Comparison of ENCODE assay signal across 38 mouse cellular contexts in genomic region chr3:30722461-30722860, GRCm38 (mm10). TPM values are rescaled to one million over a fixed set of nuclear protein-coding genes. Genes with fewer than 3 reads are reported as not detected.
A peak's percentile ranks its signal among the peaks of the same experiment; 100 is the strongest.
DNase-seq lines count a peak whose midpoint lies in the region; ATAC-seq and TF ChIP-seq lines count a peak whose summit lies in the region.
"Had no signal": no experiment of that assay in that cellular context is flagged by ENCODE, and none has a peak within 500 bp of the region (broad histone marks: within the 10 kb centered on the region; RNA-seq: fewer than 3 reads in every experiment).

No protein-coding gene starts in this region.

- H3K27ac ChIP-seq in kidney, postnatal 0 days, result no peak overlapping the region
- H3K27ac ChIP-seq in kidney, embryonic 15.5 days, result no peak overlapping the region
- H3K27ac ChIP-seq in gastrocnemius, adult 2 months, result no peak overlapping the region
- H3K27ac ChIP-seq: forebrain, embryonic 12.5 days; heart, embryonic 10.5 days; heart, embryonic 15.5 days; hindbrain, embryonic 13.5 days; limb, embryonic 10.5 days; limb, embryonic 15.5 days; macrophage; midbrain, embryonic 13.5 days; neural tube, embryonic 13.5 days had no signal

- H3K9me3 ChIP-seq in kidney, postnatal 0 days (replicated peaks; ENCODE audit: low read length), result no peaks in the 10 kb centered on the region
- no peaks in the 10 kb centered on the region for H3K9me3 ChIP-seq in kidney, embryonic 15.5 days (replicated peaks)
- H3K9me3 ChIP-seq in E14TG2a.4 (ENCODE audit: low read length), result no peaks in the 10 kb centered on the region
- H3K9me3 ChIP-seq: forebrain, embryonic 12.5 days; heart, embryonic 10.5 days; heart, embryonic 15.5 days; hindbrain, embryonic 13.5 days; limb, embryonic 10.5 days; limb, embryonic 15.5 days; midbrain, embryonic 13.5 days; neural tube, embryonic 13.5 days had no signal

- 0 out of 2 replicates have a peak, but pooled peaks have one; percentile 22 for TF ChIP-seq CTCF in kidney, postnatal 0 days (IDR thresholded peaks at IDR 0.05; ENCODE audit: low read depth)
- TF ChIP-seq CTCF in E14TG2a.4 (conservative IDR thresholded peaks at IDR 0.05; ENCODE audit: low read length), result 0 out of 2 replicates have a peak, but pooled peaks have one; percentile 17
- no peak for TF ChIP-seq CTCF in gastrocnemius, adult 2 months (IDR thresholded peaks at IDR 0.05)

- intact Hi-C loops in left cerebral cortex, postnatal 14 days (cut with DNase I), result no loop called here
- intact Hi-C loops in gastrocnemius, adult 2 months (cut with DNase I), result loop anchor here (5.0 kb wide), 1 partner anchor 70 kb away; the partner anchor contains the start of gene Sec62

- no peak for DNase-seq in kidney, postnatal 0 days (ENCODE audit: low spot score)
- DNase-seq in 416B (ENCODE audit: low read depth) (peak; percentile 23), R1 (ENCODE audit: low read depth, low spot score) (peak; percentile 55)
- DNase-seq in left cerebral cortex, postnatal 14 days (ENCODE audit: low spot score in 2 of 2), result no peak
- no peak for DNase-seq in gastrocnemius, adult 2 months
- DNase-seq: adrenal gland, postnatal 10 days; B cell, adult 2 months; cerebellum, adult 18-20 months; cerebellum, postnatal 10 days; forebrain, postnatal 0 days; kidney, adult 11 months; kidney, postnatal 36 days; layer of hippocampus, postnatal 36 days had no signal

- WGBS in kidney, postnatal 0 days, result 75% methylated on average over 2 of the region's 2 CpGs
- 87% methylated on average over 2 of the region's 2 CpGs for WGBS in kidney, embryonic 15.5 days

- no peak overlapping the region for H3K4me2 ChIP-seq in kidney, postnatal 0 days (ENCODE audit: low read length)
- H3K4me2 ChIP-seq in kidney, embryonic 15.5 days, result no peak overlapping the region
- H3K4me2 ChIP-seq: forebrain, embryonic 12.5 days; heart, embryonic 15.5 days; hindbrain, embryonic 13.5 days; limb, embryonic 15.5 days; midbrain, embryonic 13.5 days; neural tube, embryonic 13.5 days had no signal

- H3K36me3 ChIP-seq in kidney, postnatal 0 days (ENCODE audit: insufficient read depth, low read length), result no peaks in the 10 kb centered on the region
- H3K36me3 ChIP-seq in kidney, embryonic 15.5 days, result no peaks in the 10 kb centered on the region
- no peaks in the 10 kb centered on the region for H3K36me3 ChIP-seq in E14TG2a.4 (ENCODE audit: insufficient read depth, low read length)
- H3K36me3 ChIP-seq: forebrain, embryonic 12.5 days; heart, embryonic 10.5 days; heart, embryonic 15.5 days; hindbrain, embryonic 13.5 days; limb, embryonic 10.5 days; limb, embryonic 15.5 days; midbrain, embryonic 13.5 days; neural tube, embryonic 13.5 days had no signal

- no peak overlapping the region for H3K9ac ChIP-seq in kidney, postnatal 0 days (ENCODE audit: low read depth, low read length)
- H3K9ac ChIP-seq in kidney, embryonic 15.5 days, result no peak overlapping the region
- H3K9ac ChIP-seq: forebrain, embryonic 12.5 days; forebrain, postnatal 0 days; heart, embryonic 15.5 days; hindbrain, embryonic 13.5 days; limb, embryonic 15.5 days; midbrain, embryonic 13.5 days; neural tube, embryonic 13.5 days had no signal

- no peaks in the 10 kb centered on the region for H3K4me1 ChIP-seq in kidney, postnatal 0 days (replicated peaks; ENCODE audit: insufficient read depth, low read length)
- 0 out of 2 replicates have a peak, but pooled peaks cover 4% of the 10 kb centered on the region for H3K4me1 ChIP-seq in kidney, embryonic 15.5 days
- H3K4me1 ChIP-seq in E14TG2a.4 (replicated peaks; ENCODE audit: low read depth, low read length), result peaks cover 37% of the 10 kb centered on the region
- H3K4me1 ChIP-seq: forebrain, embryonic 12.5 days; limb, embryonic 10.5 days; limb, embryonic 15.5 days; midbrain, embryonic 13.5 days had no signal

- no peak overlapping the region for H3K4me3 ChIP-seq in kidney, postnatal 0 days (replicated peaks; ENCODE audit: low read depth, low read length)
- no peak overlapping the region for H3K4me3 ChIP-seq in kidney, embryonic 15.5 days (replicated peaks)
- no peak overlapping the region for H3K4me3 ChIP-seq in E14TG2a.4 (replicated peaks; ENCODE audit: low read length)
- no peak overlapping the region for H3K4me3 ChIP-seq in gastrocnemius, adult 2 months
- H3K4me3 ChIP-seq: erythroblast, embryonic 14.5 days; forebrain, embryonic 12.5 days; heart, embryonic 10.5 days; heart, embryonic 15.5 days; hindbrain, embryonic 13.5 days; limb, embryonic 10.5 days; limb, embryonic 15.5 days; midbrain, embryonic 13.5 days; neural tube, embryonic 13.5 days had no signal

- ATAC-seq in kidney, postnatal 0 days (replicated peaks; ENCODE audit: low FRiP score, low read depth), result no peak
- no peak for ATAC-seq in kidney, embryonic 15.5 days (replicated peaks; ENCODE audit: low FRiP score)
- ATAC-seq: forebrain, postnatal 0 days; midbrain, embryonic 13.5 days had no signal

- no peaks in the 10 kb centered on the region for H3K27me3 ChIP-seq in kidney, postnatal 0 days (ENCODE audit: insufficient read depth, low read length)
- H3K27me3 ChIP-seq in kidney, embryonic 15.5 days, result no peaks in the 10 kb centered on the region
- no peaks in the 10 kb centered on the region for H3K27me3 ChIP-seq in E14TG2a.4 (ENCODE audit: insufficient read depth, low read length)
- H3K27me3 ChIP-seq: forebrain, embryonic 12.5 days; heart, embryonic 15.5 days; hindbrain, embryonic 13.5 days; limb, embryonic 15.5 days; midbrain, embryonic 13.5 days; neural tube, embryonic 13.5 days had no signal

RNA-seq across cellular contexts. Expression of gene Lrrc31, which starts 22.8 kb away (rescaled TPM):
- polyA plus RNA-seq in kidney, postnatal 0 days (2015; fragmentation: Nextera tagmentation; extraction: Ambion mirVana), result 0.78 and 1.0 TPM in 2 replicates
- 0.08 and 0.18 TPM in 2 replicates for polyA plus RNA-seq in kidney, embryonic 15.5 days (2015; fragmentation: Nextera tagmentation; extraction: Ambion mirVana)
- not detected for total RNA-seq in left cerebral cortex, postnatal 14 days (2021)
- total RNA-seq in gastrocnemius, adult 2 months (2021), result not detected
- total RNA-seq: adrenal gland, postnatal 10 days; forebrain, postnatal 0 days; gastrocnemius, postnatal 10 days; granulocyte monocyte progenitor cell, adult 5-6 weeks; layer of hippocampus, postnatal 36 days; megakaryocyte-erythroid progenitor cell, adult 5-6 weeks had no signal
- polyA plus RNA-seq: cortical plate, adult 2 months; erythroblast, embryonic 14.5 days; forebrain, embryonic 12.5 days; forebrain, postnatal 0 days; heart, embryonic 10.5 days; heart, embryonic 15.5 days; limb, embryonic 10.5 days; liver, embryonic 16.5 days; macrophage; neural tube, embryonic 13.5 days had no signal

RNA-seq across cellular contexts. Expression of gene Samd7, which starts 23.6 kb away (rescaled TPM):
- not detected in 2 replicates for polyA plus RNA-seq in kidney, postnatal 0 days (2015; fragmentation: Nextera tagmentation; extraction: Ambion mirVana)
- not detected in 2 replicates for polyA plus RNA-seq in kidney, embryonic 15.5 days (2015; fragmentation: Nextera tagmentation; extraction: Ambion mirVana)
- total RNA-seq in left cerebral cortex, postnatal 14 days (2021), result under 1 TPM in 1 of 2 experiments, not detected in 1; 0.11 TPM
- total RNA-seq in gastrocnemius, adult 2 months (2021), result not detected
- total RNA-seq: granulocyte monocyte progenitor cell, adult 5-6 weeks; heart, postnatal 25 days; layer of hippocampus, adult 8-10 months; layer of hippocampus, postnatal 36 days; megakaryocyte-erythroid progenitor cell, adult 5-6 weeks had no signal
- polyA plus RNA-seq: embryonic facial prominence, embryonic 14.5 days; erythroblast, embryonic 14.5 days; forebrain, embryonic 12.5 days; heart, embryonic 10.5 days; heart, embryonic 15.5 days; hindbrain, embryonic 13.5 days; kidney, embryonic 14.5 days; limb, embryonic 10.5 days; limb, embryonic 15.5 days; lung, postnatal 0 days; macrophage; midbrain, embryonic 13.5 days; neural tube, embryonic 13.5 days; small intestine, adult 2 months; stomach, embryonic 14.5 days; urinary bladder, adult 2 months had no signal

Comparison
In these comparisons a context has a peak if more than half of its experiments do, and no peak if none do; other contexts are left out.
1. DNase-seq: peak in 416B (single experiment) and R1 (single experiment); none in kidney, postnatal 0 days (single experiment), left cerebral cortex, postnatal 14 days (0 of 2) and gastrocnemius, adult 2 months (single experiment).